Mouse (Mus musculus) midbrain, embryonic 11.5 days (tissue): ENCODE measurements around the gene Tnxb. TPM values are rescaled to one million over a fixed set of nuclear protein-coding genes. Genes with fewer than 3 reads are reported as not detected.
A peak's percentile ranks its signal among the peaks of the same experiment; 100 is the strongest.

ENCODE experiments used
- ATAC-seq: fragments of 200-750 bp; cut with Nextera tagmentation; 2 replicates; pipeline ENCODE4 v1.8.0; 2017; ENCODE audit warnings: moderate TSS enrichment, moderate library complexity; ENCODE audit not compliant: low FRiP score
- DNase-seq: peaks from one replicate; pipeline ENCODE4 v3.0.0; 2015; ENCODE audit warnings: low spot score; ENCODE audit errors: missing footprints
- H3K27ac ChIP-seq: fragments of 300-500 bp; sonication (generic); 2 replicates; pipeline ENCODE4 v1.5.1; 2014; ENCODE audit warnings: low read depth, low read length
- H3K27me3 ChIP-seq: fragments of 300-500 bp; sonication (generic); 2 replicates; pipeline ENCODE4 v1.6.1; 2014; ENCODE audit warnings: mild to moderate bottlenecking, low read length, moderate library complexity, mixed read lengths; ENCODE audit not compliant: control insufficient read depth, insufficient read depth
- H3K36me3 ChIP-seq: fragments of 300-500 bp; sonication (generic); 2 replicates; pipeline ENCODE4 v1.6.1; 2014; ENCODE audit warnings: mild to moderate bottlenecking, low read length, moderate library complexity, mixed read lengths; ENCODE audit not compliant: control insufficient read depth, insufficient read depth
- H3K4me1 ChIP-seq: fragments of 300-500 bp; sonication (generic); 2 replicates; pipeline ENCODE4 v1.6.1; 2014; ENCODE audit warnings: low read length; ENCODE audit not compliant: control insufficient read depth, insufficient read depth
- H3K4me2 ChIP-seq: fragments of 300-500 bp; sonication (generic); 2 replicates; pipeline ENCODE4 v1.6.1; 2014; ENCODE audit warnings: mild to moderate bottlenecking, moderate library complexity
- H3K4me3 ChIP-seq: fragments of 300-500 bp; sonication (generic); 2 replicates; pipeline ENCODE4 v1.5.1; 2014; ENCODE audit warnings: low read depth, low read length
- H3K9ac ChIP-seq: fragments of 300-500 bp; sonication (generic); 2 replicates; pipeline ENCODE4 v1.6.1; 2014; ENCODE audit warnings: low read length
- H3K9me3 ChIP-seq: fragments of 300-500 bp; sonication (generic); 2 replicates; pipeline ENCODE4 v1.6.1; 2016; ENCODE audit warnings: low read length; ENCODE audit not compliant: control insufficient read depth
- WGBS: fragments of 180-500 bp; shearing (Covaris S2); extraction: QIAGEN DNeasy Blood & Tissue Kit; methylation state at CpG from one replicate; pipeline ENCODE4 v1.1.7; 2014; 5-methylcytosine and 5-hydroxymethylcytosine counted together
- polyA plus RNA-seq: library from polyadenylated mRNA; unstranded; fragments of >200 nt; fragmentation: Nextera tagmentation; extraction: Ambion mirVana; gene quantifications from 2 replicates; pipeline ENCODE4 v1.2.1, GENCODE M21; 2014

The Tnxb gene
- polyA plus RNA-seq, 1 experiment from 2014 or later, result 0.05 TPM

- Histone ChIP-seq H3K9ac (no peak overlapping the region; the same call in 1 of the 2 replicates), H3K27ac (no peak overlapping the region), H3K4me3 (no peak overlapping the region), H3K4me2 (no peak overlapping the region), H3K36me3 (no peaks in the 10 kb centered on the region), H3K4me1 (peaks cover 3% of the 10 kb centered on the region; the same call in 1 of the 2 replicates), H3K27me3 (no peaks in the 10 kb centered on the region; the same call in 1 of the 2 replicates), H3K9me3 (no peaks in the 10 kb centered on the region)
- WGBS, result 43% methylated on average over 10 of the region's 11 CpGs
- DNase-seq, result no peak
- ATAC-seq, result no peak
Measured at GRCm38 (mm10) chr17:34660259-34660820, 10.0 kb upstream of the Tnxb start.

- Histone ChIP-seq H3K27me3 (no peaks in the 10 kb centered on the region; the same call in 1 of the 2 replicates), H3K27ac (no peak overlapping the region), H3K9me3 (no peaks in the 10 kb centered on the region), H3K4me3 (no peak overlapping the region), H3K36me3 (no peaks in the 10 kb centered on the region), H3K9ac (no peak overlapping the region), H3K4me1 (peaks cover 3% of the 10 kb centered on the region; the same call in 1 of the 2 replicates), H3K4me2 (no peak overlapping the region)
- DNase-seq (no peak), ATAC-seq (no peak)
- 10% methylated on average over 19 of the region's 19 CpGs for WGBS
Measured at GRCm38 (mm10) chr17:34661121-34661591, 9.2 kb upstream of the Tnxb start.

- no peaks in the 10 kb centered on the region for H3K36me3 ChIP-seq
- no peaks in the 10 kb centered on the region for H3K9me3 ChIP-seq
- H3K9ac ChIP-seq, result no peak overlapping the region
- no peak overlapping the region for H3K4me3 ChIP-seq
- WGBS, result 81% methylated on average over 1 of the region's 1 CpGs
- no peak overlapping the region for H3K4me2 ChIP-seq
- no peak overlapping the region for H3K27ac ChIP-seq
- no peaks in the 10 kb centered on the region; the same call in 1 of the 2 replicates for H3K4me1 ChIP-seq
- no peak for ATAC-seq
- no peak for DNase-seq
- H3K27me3 ChIP-seq, result no peaks in the 10 kb centered on the region; the same call in 1 of the 2 replicates
Measured at GRCm38 (mm10) chr17:34662468-34662867, 7.9 kb upstream of the Tnxb start.

- no peaks in the 10 kb centered on the region for H3K9me3 ChIP-seq
- WGBS, result 88% methylated on average over 8 of the region's 8 CpGs
- ATAC-seq, result no peak
- no peak overlapping the region for H3K27ac ChIP-seq
- no peak overlapping the region for H3K4me3 ChIP-seq
- DNase-seq, result no peak
- no peaks in the 10 kb centered on the region; the same call in 1 of the 2 replicates for H3K4me1 ChIP-seq
- no peak overlapping the region for H3K9ac ChIP-seq
- no peaks in the 10 kb centered on the region for H3K36me3 ChIP-seq
- H3K27me3 ChIP-seq, result no peaks in the 10 kb centered on the region; the same call in 1 of the 2 replicates
- no peak overlapping the region for H3K4me2 ChIP-seq
Measured at GRCm38 (mm10) chr17:34662978-34663377, 7.4 kb upstream of the Tnxb start.

GRCm38 (mm10) chr17:34663558-34663957 lies 6.8 kb upstream of the Tnxb start:
- no peaks in the 10 kb centered on the region; the same call in 1 of the 2 replicates for H3K27me3 ChIP-seq
- WGBS, result 46% methylated on average over 1 of the region's 1 CpGs
- ATAC-seq, result no peak

DNA sequence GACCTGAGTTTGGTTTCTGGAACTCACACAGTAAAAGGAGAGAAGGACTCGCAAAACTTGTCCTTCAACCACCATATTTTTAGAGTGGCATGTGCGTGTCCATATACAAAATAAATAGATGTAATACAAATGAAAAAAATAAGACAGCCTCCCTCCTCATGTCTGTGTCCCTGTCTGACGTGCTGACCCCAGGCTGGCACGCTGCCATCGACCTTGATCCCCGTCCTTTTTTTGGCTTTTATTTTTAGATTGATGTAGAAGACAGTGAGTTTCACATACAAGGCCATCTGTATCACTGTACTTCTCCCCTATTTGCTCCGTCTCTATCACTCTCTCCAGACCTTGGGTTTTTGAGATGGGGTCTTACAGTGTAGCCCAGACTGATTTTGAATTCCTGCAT lies 5.9 kb upstream of the Tnxb start:
- Histone ChIP-seq H3K4me2 (no peak overlapping the region), H3K9me3 (no peaks in the 10 kb centered on the region), H3K27me3 (no peaks in the 10 kb centered on the region; the same call in 1 of the 2 replicates), H3K27ac (no peak overlapping the region), H3K36me3 (no peaks in the 10 kb centered on the region), H3K9ac (no peak overlapping the region), H3K4me1 (no peaks in the 10 kb centered on the region; the same call in 1 of the 2 replicates), H3K4me3 (no peak overlapping the region)
- 85% methylated on average over 7 of the region's 7 CpGs for WGBS
- no peak for DNase-seq
- no peak for ATAC-seq

More at GRCm38 (mm10) chr17:34663558-34663957, 6.8 kb upstream of the Tnxb start:
- no peak overlapping the region for H3K27ac ChIP-seq
- DNase-seq, result no peak
- no peak overlapping the region for H3K4me2 ChIP-seq
- H3K36me3 ChIP-seq, result no peaks in the 10 kb centered on the region
- no peak overlapping the region for H3K4me3 ChIP-seq
- no peak overlapping the region for H3K9ac ChIP-seq
- no peaks in the 10 kb centered on the region; the same call in 1 of the 2 replicates for H3K4me1 ChIP-seq
- no peaks in the 10 kb centered on the region for H3K9me3 ChIP-seq

GRCm38 (mm10) chr17:34671151-34672066 lies 1.1 kb downstream of the Tnxb start:
- no peaks in the 10 kb centered on the region for H3K9me3 ChIP-seq
- peak overlapping the region; percentile 65 for H3K4me2 ChIP-seq
- WGBS, result 9% methylated on average over 93 of the region's 93 CpGs
- H3K27ac ChIP-seq, result no peak overlapping the region
- H3K27me3 ChIP-seq, result peaks cover 45% of the 10 kb centered on the region
- H3K4me3 ChIP-seq, result peak overlapping the region; percentile 34
- H3K4me1 ChIP-seq, result peaks cover 10% of the 10 kb centered on the region
- DNase-seq, result peak; percentile 93
- peak; percentile 52 for ATAC-seq
- peak overlapping the region; percentile 45 for H3K9ac ChIP-seq
- H3K36me3 ChIP-seq, result no peaks in the 10 kb centered on the region

DNA sequence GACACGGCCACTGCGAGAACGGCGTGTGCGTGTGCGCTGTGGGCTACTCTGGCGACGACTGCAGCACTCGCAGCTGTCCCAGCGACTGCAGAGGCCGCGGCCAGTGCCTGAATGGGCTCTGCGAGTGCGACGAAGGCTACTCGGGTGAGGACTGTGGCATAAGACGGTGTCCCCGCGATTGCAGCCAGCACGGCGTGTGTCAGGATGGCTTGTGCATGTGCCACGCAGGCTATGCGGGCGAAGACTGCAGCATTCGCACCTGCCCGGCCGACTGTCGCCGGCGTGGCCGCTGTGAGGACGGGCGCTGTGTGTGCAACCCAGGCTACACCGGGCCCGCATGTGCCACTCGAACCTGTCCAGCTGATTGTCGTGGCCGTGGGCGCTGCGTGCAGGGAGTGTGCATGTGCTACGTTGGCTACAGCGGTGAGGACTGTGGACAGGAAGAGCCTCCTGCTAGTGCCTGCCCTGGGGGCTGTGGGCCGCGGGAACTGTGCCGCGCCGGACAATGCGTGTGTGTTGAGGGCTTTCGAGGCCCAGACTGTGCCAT lies 2.0 kb downstream of the Tnxb start:
- DNase-seq, result peak; percentile 91
- peak overlapping the region; percentile 34 for H3K4me3 ChIP-seq
- no peak overlapping the region for H3K27ac ChIP-seq
- peaks cover 10% of the 10 kb centered on the region for H3K4me1 ChIP-seq
- H3K36me3 ChIP-seq, result no peaks in the 10 kb centered on the region
- H3K27me3 ChIP-seq, result peaks cover 45% of the 10 kb centered on the region
- WGBS, result 31% methylated on average over 47 of the region's 49 CpGs
- peak overlapping the region; percentile 45; the same call in 1 of the 2 replicates for H3K9ac ChIP-seq
- H3K9me3 ChIP-seq, result no peaks in the 10 kb centered on the region
- no peak for ATAC-seq
- H3K4me2 ChIP-seq, result peak overlapping the region; percentile 65
